Mouse (Mus musculus): ENCODE measurements around the gene Tssk6.

The Tssk6 gene

DNA sequence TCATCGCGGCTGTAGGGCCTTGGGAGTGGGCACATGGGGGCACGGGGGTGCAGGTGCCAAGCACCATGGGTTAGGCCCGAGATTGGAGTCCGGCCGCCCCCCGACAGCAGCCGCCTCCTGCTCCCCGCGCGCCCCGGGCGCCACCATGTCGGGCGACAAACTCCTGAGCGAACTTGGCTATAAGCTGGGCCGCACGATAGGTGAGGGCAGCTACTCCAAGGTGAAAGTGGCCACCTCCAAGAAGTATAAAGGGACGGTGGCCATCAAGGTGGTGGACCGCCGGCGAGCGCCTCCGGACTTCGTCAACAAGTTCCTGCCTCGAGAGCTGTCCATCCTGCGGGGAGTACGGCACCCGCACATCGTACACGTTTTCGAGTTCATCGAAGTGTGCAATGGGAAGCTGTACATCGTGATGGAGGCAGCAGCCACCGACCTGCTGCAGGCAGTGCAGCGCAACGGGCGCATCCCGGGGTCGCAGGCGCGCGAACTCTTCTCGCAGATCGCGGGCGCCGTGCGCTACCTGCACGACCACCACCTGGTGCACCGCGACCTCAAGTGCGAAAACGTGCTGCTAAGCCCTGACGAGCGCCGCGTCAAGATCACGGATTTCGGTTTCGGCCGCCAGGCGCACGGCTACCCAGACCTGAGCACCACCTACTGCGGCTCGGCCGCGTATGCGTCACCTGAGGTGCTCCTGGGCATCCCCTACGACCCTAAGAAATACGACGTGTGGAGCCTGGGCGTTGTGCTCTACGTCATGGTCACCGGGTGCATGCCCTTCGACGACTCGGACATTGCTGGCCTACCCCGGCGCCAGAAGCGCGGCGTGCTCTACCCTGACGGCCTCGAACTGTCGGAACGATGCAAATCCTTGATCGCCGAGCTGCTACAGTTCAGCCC, at the start of gene Tssk6, which contains the start of the genes Ndufa13 and Yjefn3:
Gene Tssk6, plus strand, starts transcription at position 22 of the 900 bp plus-strand sequence.
Gene Ndufa13, minus strand, starts transcription at position 396 of the 900 bp plus-strand sequence.
Gene Yjefn3, minus strand, starts transcription at position 550 of the 900 bp plus-strand sequence.
- peak; percentile 18 for DNase-seq (ENCODE audit: low spot score)

DNA sequence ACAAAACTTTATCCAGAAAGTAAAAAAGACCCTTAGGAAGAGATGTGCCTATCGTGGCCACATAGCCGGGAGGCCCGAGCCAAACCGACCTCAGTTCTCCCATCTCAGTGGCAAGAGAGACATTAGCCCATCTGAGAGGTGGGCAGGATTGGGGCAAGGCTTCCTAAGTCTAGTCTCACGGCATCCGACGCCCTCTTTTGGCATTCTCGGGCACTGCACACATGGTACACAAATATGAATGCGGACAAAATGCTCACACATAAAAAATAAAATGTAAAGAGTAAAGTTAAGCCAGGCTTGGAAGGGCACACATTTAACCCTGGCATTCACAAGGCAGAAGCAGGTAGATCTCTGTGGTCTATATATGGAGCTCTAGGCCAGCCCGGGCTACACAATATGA, 48.1 kb upstream of the Tssk6 start:
- DNase-seq (ENCODE audit: low spot score), result no peak

DNA sequence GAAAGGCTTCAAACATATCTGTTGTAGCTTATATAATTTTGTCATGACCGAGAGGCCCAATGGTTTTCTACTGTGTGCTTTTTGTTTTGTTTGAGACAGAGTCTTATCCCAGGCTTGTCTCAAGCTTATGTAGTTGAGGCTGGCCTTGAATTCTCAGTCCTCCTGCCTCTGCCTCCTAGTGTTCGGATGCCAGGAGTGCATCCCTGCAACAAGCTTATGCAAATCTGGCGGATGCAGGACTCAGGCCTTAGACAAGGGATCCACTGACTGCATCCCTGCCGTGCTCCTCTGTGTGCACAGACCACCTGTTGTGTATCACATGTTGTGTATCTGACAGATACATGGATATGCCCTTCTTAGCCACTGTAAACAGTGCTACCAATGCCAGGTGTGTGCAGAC, 41.2 kb upstream of the Tssk6 start:
- DNase-seq (ENCODE audit: low spot score), result no peak

DNA sequence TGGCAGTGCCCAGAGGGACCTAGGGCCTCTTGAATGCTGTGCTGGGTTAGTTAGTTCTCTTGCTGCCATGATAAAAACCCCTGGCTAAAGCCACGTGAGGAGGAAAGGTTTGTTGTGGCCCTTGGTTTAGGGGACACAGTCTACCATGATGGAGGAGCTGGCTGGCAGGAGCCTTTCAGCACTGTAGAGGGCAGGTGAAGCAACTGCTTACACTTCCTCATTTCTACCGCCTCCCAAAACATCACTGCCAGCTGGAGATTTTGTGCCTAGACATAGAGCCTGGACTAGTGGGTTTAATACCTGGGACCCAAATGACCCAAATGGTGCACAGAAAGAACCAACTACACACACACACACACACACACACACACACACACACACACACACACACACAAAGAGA, 40.7 kb upstream of the Tssk6 start:
- DNase-seq (ENCODE audit: low spot score), result no peak

DNA sequence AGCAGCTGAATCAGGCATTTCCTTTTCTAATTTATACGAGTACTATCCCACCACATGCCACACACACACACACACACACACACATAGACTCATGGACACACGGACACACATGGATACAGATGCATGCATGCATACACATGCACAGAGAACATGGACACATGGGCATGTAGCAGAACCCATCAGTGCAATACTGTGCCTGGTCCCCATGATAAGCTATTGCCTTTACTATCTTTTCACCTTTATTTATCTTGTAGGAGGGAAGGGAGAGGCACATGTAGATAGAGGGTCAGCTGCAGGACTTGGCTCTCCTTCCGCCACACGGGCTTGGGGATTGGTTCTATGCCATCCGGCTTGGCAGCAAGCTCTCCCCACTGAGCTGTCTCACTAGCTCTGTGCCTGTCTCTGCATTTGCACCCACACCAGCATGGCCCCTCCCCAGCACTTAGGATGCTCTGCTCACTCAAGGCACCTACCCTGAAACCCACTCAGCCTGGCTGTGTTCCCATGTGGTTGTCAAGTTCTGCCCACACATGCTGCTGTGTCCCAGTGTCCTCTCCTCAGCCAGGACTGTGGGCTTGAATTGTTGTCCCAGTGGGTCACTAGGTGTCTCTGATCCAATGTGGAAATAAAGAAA, 38.5 kb upstream of the Tssk6 start:
- DNase-seq (ENCODE audit: low spot score), result no peak

DNA sequence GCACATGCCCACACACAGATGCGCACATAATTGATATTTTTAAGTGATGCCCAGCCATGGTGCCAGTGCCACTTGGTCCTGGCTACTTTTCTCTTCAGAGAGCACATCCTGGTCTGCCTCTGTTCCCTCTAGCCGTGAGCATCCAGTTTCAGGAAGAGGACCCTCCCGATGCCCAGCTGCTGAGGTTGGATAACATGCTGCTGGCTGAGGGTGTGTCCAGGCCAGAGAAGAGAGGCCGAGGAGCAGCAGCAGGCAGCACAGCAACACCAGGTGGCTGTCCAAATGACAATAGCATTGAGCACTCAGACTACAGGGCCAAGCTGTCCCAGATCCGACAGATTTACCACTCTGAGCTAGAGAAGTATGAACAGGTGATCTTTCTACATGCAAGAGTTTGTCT, 37.8 kb upstream of the Tssk6 start:
- DNase-seq (ENCODE audit: low spot score), result no peak

DNA sequence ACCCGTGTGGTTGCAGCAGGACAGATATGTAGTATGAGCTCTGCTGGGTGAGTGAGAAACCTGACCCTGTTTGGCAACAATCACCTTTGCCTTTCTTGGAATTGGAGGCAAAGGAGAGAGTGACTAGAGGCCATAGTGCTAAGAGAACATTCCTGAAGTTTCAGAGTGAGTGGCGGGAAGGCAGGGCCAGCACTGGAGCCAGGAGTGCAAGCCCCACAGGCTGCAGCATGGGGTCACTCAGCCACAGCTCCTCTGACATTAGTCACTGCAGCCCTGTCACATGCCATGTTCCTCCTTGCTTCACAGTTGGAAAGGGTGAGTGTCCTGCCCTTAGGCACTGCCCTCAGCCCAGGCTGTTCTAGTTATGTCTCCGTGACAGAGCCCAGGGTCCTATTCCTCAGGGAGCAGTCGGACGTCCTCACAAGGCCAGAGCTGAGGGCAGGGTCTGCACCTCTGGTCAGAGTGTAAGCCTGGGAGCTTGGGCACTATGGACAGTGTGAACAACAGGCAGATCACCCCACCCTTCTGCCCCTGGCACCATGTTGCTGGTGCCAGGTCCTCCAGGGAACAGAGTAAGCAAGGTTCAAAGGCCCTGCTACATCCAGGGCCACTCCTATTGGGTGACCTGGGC, 34.2 kb upstream of the Tssk6 start:
- DNase-seq (ENCODE audit: low spot score), result no peak

DNA sequence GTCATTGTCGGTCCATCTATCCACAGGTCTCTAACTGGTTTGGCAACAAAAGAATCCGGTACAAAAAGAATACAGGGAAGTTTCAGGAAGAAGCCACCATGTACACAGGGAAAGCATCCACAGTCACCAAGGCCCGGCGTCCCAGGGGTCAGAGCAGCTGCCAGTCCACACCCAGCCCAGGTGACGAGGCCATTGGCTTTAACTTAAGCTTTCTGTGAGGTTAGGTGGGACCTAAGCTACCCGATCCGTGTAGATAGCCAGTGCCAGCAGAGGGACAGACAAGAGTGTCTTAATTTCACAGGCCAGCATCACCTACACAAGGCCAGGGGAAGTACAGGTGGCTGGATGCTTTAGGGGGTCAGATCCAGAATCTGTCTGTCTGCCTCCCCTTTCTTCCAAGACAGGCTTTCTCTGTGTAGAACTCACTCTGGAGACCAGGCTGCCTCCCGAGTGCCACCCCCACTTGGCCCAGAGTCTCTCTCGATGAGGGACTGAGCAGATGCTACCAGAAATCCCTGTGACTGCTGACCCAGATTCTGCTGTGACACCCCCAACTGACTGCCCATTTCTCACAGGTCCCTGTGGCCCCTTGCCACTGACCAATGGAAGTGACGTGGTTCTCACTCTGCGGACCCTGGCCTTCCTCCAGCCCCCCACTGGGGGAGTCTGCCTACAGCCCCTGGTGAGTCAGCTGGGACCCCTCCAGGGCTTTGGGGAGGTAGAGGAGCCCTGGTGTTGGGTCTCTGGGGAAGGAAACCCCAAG, 31.8 kb upstream of the Tssk6 start:
- DNase-seq (ENCODE audit: low spot score), result no peak

DNA sequence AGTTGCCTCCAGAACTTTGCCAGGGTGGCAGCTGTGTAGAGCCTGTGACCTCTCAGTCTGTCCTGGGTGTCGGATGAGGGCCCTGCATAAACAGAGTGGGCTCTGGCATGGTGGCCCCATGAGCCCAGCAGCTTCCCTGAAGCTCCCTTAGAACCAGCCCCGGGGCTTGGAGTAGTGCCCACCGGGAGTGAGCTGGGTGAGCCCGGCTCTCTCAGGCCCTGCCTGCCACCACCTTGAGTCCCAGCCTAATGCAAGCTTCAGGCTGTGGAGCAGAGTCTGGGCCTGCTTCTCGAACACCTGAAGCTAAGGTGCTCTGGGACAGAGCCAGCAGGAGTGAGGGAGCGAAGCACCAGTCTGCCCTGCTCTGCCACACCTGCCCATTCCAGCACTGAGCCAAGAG, 31.1 kb upstream of the Tssk6 start:
- no peak for DNase-seq (ENCODE audit: low spot score)

DNA sequence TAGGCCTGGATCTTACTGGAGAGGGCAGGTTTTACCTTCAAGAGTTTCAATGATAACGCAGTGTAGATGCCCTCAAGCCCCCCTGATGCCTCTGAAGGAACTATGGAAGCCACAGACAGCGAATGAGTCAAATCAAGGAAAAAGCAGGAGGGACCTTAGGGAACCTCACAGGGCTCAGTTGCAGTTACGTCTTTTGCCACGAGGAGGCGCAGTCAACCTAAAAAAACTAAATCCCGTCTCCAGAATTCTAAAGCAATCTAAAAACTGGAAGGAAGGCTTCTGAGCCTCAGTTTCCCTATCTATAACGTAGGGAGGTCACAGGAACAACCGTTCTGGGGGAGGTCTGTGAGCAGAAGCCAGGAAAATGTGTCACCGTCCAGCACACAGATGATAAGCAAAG, 27.8 kb upstream of the Tssk6 start:
- no peak for DNase-seq (ENCODE audit: low spot score)

DNA sequence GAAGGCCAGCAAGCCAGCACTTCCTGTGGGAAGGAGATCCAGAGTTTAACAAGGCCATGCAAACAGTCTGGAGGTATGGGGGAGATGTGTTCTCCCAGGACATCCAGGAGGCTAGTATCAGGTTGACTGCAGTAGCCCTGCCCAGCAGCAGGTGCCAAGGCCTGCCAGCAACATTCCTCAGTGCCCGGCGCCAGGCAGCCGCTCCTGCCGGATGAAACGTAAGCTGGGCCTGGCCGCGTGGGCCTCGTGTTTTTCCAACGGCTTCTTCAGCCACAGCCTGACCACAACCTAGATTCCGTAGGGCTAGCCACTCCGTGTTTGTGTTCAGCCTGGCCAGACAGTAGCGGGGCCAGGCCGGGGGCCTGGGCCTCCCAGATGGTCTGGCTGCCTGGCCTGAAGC, 27.3 kb upstream of the Tssk6 start:
- no peak for DNase-seq (ENCODE audit: low spot score)

DNA sequence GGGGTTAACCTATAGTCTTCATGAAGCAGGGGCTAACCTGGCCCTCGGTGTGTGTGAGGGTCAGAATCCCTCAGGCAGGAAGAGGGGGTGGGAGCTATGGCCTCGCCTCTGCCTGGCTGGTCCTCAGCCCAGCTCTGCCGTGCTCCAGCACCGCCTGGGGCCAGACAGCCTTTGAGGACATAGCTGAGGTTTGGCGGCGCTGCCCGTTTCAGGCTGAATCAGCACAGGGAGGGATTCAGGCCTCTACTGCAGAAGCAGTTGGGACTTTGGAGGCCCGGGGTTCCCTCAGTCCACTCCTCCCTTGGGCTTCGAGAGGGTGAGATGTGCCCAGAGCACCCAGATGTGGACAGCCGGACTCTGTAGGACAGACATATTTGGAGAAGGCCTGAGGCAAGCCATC, 25.9 kb upstream of the Tssk6 start:
- no peak for DNase-seq (ENCODE audit: low spot score)

DNA sequence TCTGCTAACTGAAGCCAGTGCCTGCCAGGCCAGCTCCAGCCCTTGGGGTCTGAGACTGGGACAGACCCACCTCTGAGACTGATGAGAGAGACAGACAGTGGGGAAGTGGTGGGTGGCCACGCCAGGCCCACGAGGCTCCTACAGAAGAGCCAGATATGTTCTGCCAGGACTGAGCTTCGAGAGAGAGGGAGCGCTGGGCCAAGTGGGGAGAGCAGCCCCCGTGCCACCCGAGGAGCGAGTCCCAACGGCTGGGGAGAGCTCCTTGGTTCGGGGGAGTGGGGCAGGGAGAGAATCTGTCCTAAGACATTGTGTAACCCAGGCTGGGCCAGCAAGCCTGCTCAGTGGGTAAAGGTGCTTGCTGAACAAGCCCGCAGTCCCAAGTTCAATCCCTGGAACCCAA, 25.0 kb upstream of the Tssk6 start:
- no peak for DNase-seq (ENCODE audit: low spot score)

DNA sequence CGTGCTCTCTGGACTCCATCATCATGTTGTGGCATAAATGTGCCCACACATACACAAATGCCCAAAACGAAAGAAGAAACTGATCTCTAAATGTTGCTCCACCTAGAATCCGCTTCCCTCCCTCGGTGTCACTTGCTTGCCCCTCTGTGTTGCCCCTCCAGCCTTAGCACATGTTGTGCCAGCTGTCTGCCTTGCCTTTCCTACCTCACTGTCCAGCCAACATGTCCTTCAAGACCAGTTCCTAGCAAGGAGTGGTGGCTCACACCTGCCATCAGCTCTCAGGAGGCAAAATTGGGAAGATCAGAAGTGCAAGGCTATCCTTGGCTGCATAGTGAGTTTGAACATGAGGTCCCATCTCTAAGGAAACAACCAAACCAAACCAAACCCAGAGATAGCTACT, 24.6 kb upstream of the Tssk6 start:
- DNase-seq (ENCODE audit: low spot score), result no peak

DNA sequence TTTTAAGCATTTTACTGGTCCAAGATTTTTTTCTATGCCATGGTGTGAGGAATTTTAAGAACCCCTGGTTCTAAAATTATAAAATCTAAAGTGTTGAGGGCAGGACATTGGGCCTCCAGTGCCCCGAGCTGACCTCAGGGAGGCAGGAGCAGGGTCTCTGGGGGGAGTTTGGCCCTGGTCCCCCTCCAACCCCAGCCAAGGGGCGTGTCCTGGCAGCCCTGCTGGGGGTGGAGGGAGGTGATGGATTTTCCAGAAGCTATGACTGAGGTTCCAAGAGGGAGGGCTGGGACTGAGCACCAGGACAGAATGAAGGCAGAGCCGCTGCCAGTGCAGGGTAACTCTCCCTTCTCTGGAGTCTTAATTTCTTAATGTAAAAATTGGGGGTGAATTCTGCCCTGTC, 24.0 kb upstream of the Tssk6 start:
- DNase-seq (ENCODE audit: low spot score), result no peak

DNA sequence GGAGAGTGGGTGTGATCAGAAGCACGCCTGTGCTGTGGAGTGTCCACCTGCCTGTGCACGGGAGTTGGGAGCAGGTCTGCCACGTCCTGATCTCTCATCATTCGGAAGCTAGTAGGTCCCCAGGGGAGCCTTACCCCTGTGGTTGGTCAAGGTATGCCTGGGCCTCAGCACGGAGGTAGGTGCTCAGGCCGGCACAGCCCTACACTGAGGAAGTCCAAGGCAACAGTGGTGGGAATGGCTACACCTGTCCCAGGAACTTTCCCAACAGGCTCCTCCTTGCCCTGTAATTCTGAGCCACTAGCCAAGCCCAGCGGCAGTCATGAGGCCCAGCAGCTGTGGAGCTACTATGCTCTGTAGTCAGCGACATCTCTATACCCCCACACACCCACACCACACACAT, 22.3 kb upstream of the Tssk6 start:
- DNase-seq (ENCODE audit: low spot score), result no peak

DNA sequence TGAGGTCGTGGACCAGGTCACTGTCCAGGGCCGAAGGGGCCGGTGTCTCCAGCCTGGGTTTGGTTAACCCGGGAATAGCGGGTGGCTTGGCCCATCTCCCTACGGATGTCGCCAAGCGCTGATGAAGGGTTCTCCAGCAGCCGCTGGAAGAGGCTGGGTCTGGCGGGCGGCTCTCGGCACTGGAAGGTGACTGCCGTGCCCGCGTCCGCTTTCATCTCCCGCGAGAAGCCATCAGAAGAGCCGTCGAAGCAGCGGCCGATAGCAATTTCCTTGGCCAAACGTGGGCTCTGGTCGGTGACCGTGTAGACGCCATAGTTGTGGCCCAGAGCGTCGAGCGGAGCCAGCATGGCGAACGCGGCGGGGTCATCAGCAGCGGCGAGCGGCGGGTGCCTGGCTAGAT, 21.1 kb upstream of the Tssk6 start:
- DNase-seq (ENCODE audit: low spot score), result no peak

DNA sequence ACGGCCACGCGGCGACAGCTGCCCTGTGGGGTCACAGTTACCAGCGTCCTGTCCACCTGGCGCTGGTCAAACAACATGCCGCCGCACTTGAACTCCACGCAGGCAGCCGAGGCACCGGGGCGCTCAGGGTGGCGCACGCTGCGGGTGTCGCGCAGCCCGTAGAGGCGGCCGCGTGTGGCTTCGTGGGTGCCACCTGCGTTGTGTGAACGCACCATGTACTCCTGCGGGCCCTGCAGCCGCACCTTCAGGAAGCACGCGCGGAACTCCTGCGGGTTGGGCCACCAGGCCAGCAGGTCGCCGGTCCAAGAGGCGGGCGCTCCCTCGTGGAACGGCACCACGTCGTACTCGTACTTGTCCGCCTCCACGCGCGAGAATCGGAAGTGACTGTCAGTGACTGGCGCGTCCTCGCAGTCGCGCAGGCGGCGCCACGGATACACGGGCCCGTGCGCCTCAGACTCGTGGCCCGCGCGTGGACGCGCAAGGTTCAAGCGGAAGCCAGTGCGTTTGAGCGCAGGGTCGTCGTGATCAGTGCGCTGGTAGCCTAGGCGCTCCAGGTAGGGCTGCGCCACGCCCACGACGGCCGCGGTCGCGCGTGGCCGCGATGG, 20.6 kb upstream of the Tssk6 start:
- no peak for DNase-seq (ENCODE audit: low spot score)

DNA sequence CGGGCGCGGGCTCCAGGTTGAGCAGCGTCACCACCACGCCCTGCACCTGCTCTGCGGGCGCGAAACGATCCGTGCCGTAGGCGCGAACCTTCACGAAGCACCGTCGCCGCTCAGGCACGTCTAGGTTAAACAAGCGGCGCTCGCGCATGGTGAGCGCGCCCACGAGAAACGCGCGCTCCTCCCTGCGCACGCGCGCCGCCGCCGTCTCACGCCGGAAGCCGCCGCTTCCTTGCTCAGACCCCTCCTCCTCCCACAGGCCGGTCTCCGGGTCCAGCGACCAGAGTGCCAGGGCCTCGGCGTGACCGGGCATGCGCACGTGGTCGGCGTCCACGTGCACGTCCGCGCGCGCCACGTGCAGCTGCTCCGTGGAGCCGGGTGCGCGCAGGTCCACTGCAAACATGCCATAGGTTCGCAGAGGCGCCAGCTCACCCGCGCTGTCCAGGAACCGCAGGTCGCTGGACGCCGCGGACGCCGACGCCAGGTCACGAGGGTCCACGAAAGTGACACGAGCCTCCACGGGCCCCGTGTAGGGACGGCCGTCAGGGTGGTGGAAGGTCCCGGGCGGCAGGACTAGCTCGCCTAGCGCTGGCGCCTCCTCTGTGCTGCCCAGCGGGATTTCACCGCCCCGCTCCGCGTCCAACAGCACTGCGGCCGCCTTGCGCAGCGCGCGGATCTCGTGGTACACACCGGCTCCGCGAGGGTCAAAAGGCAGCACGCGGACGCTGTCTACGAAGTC, 19.8 kb upstream of the Tssk6 start:
- peak; percentile 42 for DNase-seq (ENCODE audit: low spot score)

DNA sequence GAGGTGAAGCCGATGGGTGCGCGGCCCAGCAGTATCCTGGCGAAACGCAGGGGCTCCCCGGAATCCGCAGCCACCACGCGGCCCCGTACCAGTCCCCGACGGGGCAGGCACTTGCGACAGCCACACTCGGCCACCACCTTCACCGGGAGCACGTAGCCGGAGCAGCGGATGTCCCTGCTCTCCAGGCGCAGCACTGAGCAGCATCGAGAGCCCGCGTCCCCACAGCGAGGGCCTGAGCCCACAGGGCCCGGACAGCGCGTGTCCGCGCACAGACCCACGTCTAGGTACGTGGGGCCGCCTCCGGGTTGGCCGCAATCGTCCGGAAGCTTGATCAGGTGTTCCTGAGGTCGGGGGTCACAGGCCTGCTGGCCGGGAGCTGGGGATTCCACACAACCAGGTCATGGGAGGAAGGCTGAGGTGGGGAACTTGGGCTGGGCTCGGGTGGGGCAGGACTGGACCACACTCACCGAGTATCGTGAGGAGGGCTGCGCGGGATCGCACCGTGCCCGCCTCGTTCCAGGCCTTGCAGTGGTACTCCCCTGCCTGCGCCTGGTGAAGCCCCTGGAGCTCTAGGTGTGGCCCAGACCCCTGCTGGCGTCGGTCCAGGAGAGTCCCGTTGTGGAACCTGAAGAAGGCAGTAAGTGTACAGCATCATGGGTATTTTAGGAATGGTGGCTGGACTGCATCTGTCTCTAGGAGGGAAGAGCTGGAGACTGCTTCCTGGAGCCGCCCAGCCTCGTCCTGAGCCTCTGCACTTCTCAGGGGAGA, 19.0 kb upstream of the Tssk6 start:
- no peak for DNase-seq (ENCODE audit: low spot score)

Data from ovary, adult 18-20 months (tissue).